Mouse (Mus musculus) C2C12 (cell line): ENCODE measurements around the gene Sh2d6.

Source experiments
- CEBPB ChIP-seq: IDR thresholded peaks from one replicate; pipeline ENCODE4 v1.6.1; 2011; ENCODE audit warnings: low read depth, mild to moderate bottlenecking, control low read depth, moderate library complexity
- CTCF ChIP-seq: IDR thresholded peaks from one replicate; pipeline ENCODE4 v1.5.1; 2011; ENCODE audit not compliant: control insufficient read depth, insufficient read depth, insufficient read length
- FOSL1 ChIP-seq: IDR thresholded peaks from one replicate; pipeline ENCODE4 v1.8.0; 2011; ENCODE audit warnings: mild to moderate bottlenecking, low read length; ENCODE audit not compliant: poor library complexity, insufficient read depth, severe bottlenecking
- MAX ChIP-seq: IDR thresholded peaks from one replicate; pipeline ENCODE4 v1.6.1; 2011; ENCODE audit warnings: mild to moderate bottlenecking, control low read depth
- MYOD1 ChIP-seq: IDR thresholded peaks from one replicate; pipeline ENCODE4 v1.6.1; 2011; ENCODE audit warnings: low read depth; ENCODE audit not compliant: control insufficient read depth, insufficient read length
- MYOG ChIP-seq: IDR thresholded peaks from one replicate; pipeline ENCODE4 v1.6.1; 2011; ENCODE audit not compliant: control insufficient read depth, insufficient read length; ENCODE audit errors: extremely low read depth
- USF1 ChIP-seq: IDR thresholded peaks from one replicate; pipeline ENCODE4 v1.6.1; 2011; ENCODE audit warnings: low read depth, mild to moderate bottlenecking, control low read depth, moderate library complexity

GRCm38 (mm10) chr6:72570644-72571397, 49.3 kb upstream of the Sh2d6 start:
- no peak for TF ChIP-seq FOSL1
- TF ChIP-seq CTCF: no peak
- TF ChIP-seq USF1: no peak
- no peak for TF ChIP-seq CEBPB
- no peak for TF ChIP-seq MYOG
- no peak for TF ChIP-seq MAX
- TF ChIP-seq MYOD1: no peak
